Mouse (Mus musculus) adrenal gland, postnatal 14 days (tissue): Measurements from ENCODE around the gene Nod2. TPM values are rescaled to one million over a fixed set of nuclear protein-coding genes. Genes with fewer than 3 reads are reported as not detected.
"Not testable (repeated sequence)": the region's sequence is repeated elsewhere in the genome, so short reads cannot be mapped to it uniquely, and the experiment has no call there.

Source experiments
- DNase-seq: peaks from one replicate; pipeline ENCODE4 v3.0.0; 2021; ENCODE audit warnings: mixed read lengths
- total RNA-seq: library from RNA; stranded (reverse); gene quantifications from 2 replicates; pipeline ENCODE4 v1.2.3, GENCODE M21; 2021

Gene Nod2
- total RNA-seq, 1 experiment from 2014 or later: 0.78 TPM

DNA sequence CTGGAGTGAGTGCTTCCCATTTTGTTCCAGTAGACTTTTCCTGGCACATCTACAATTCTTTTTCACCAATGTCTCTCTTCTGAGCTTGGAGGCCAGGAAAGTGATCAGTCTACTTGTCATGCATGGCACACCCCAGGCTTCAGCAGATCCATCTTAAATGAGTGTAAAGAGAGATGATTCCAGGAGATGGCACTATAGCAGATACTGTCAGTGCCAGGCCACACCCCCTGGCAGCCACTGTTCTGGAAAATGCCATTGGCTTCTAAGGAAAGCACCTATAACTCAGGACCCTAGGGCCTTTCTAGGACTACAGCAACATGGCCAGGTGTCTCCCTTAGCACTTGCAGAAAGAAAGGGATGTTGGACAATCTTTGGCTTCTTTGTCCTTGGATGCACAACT lies 16.0 kb upstream of the Nod2 start:
- peak; percentile 69 for DNase-seq

DNA sequence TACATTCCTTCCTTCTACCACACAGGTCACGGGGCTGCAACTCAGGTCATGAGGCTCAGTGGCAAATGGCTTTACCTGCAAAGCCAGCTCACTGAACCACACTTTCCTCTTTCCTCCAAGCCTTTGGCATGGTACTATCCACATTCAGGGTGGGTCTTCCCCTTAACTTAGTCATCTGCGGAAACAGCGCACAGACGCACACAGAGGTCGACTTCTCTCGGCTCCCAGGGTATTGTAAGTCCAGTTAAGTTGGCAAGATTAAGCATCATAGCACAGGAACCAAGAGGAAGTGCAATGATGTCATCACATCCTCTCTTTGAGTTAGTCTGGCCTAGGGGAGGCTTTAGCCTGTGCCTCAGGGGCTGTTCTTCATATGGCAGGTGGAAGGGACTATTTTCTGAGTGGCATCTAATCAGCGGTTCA lies 13.8 kb upstream of the Nod2 start:
- DNase-seq: no peak

DNA sequence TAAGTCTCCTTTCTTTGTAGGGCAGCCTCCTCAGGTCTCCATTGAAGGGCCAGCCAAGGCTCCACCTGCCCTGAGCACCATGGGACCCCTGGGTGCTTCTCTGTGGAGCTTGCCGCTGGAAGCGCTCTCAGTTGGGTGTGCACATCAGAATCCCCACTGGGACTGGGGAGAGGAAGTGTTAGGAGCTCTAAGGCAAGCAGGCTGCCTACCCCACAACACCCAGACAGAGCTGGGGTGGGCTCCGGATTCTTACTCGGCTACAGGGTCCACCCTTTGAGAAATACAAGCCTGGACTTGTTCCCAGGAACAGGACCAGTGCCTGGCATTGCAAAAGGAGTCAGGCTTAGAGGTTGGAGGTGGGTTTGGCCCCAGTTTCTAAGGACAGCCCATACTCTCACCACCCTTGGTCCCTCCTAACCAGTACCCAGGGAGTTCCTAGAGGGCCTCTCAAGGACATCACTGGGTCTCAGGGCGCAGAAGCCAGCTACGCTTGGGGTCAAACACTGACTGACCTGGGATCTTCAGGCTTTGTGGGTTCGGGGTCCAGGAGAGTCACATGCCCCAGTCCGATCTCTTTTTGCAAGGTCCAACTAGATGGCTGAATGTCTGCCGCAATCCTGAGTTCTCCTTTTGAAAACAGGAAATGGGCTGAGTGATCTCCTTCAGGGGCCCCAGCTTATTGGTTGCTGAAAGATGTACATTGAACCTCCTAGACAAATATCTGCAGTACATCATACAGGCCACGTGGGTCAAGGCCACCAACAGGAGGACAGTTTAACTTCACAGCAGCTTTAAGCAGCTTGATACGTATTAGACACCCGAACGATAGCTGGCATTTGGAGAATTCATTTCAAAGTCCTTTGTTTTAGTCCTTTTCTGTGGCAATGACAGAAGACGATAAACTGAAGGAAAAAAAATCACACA lies 11.4 kb upstream of the Nod2 start, which contains the start of gene Snx20:
Snx20 (minus strand) TSS at position 655 of the 924 bp plus-strand sequence.
- DNase-seq: no peak

DNA sequence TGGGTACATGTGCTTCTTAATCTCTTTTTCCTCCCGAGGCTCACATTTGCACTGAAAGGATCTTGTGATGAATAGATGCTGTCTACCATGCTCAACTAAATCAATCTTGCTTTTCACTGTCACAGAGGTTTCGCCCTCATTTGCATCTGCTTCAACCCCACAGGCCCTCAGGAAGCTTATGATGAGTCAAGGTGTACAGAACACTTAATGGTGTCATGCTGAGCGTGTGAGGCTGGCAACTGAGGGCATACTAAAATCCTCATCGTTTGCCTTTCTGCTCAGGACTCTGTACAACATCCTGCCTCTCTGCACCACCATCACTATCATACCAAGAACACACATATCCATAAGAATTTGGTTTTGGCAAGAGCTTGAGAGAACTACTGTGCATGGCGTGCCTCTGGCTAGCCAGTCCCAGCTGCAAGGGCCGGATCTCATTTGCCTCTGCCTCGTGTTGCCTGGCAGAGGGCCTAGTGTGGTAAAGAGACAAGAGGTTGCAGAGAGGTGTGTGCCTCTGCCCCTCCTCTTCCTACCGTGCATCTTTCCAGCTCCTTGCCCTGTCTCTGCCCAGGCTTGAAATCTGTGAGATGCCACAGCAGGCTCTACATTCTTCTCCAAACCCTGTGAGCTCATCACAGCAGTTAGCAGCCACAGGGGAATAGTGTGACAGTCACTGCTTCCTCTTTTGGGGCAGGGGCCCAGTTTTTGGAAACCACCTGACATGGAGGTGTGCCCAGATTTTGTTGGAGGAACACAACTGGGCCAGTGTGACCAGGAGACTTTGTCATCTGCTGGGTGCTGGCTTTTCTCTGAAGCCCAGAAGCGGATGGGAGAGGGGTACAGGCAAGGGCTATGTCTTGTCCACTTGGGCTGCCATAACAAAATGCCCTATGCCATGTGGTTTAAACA lies 9.8 kb upstream of the Nod2 start:
- no peak for DNase-seq

DNA sequence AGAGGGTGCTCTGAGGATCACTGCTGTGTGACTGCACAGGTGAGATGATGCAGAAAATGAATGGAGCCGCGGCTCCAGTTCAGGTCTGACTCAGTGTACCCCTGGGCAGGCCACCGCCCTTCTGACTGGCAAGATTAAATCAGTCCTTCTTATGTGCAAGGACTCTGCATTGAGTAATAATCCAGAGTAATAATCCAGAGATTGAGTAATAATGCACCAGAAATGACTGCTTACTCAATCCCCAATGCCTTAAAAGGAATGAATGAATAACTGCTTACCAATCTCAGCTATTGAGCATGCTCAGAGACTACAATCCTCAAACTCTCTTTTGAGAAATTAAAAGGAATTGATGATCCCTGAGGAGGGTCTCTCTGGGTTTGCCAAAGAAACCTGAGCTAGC lies 8.2 kb upstream of the Nod2 start:
- DNase-seq: no peak

DNA sequence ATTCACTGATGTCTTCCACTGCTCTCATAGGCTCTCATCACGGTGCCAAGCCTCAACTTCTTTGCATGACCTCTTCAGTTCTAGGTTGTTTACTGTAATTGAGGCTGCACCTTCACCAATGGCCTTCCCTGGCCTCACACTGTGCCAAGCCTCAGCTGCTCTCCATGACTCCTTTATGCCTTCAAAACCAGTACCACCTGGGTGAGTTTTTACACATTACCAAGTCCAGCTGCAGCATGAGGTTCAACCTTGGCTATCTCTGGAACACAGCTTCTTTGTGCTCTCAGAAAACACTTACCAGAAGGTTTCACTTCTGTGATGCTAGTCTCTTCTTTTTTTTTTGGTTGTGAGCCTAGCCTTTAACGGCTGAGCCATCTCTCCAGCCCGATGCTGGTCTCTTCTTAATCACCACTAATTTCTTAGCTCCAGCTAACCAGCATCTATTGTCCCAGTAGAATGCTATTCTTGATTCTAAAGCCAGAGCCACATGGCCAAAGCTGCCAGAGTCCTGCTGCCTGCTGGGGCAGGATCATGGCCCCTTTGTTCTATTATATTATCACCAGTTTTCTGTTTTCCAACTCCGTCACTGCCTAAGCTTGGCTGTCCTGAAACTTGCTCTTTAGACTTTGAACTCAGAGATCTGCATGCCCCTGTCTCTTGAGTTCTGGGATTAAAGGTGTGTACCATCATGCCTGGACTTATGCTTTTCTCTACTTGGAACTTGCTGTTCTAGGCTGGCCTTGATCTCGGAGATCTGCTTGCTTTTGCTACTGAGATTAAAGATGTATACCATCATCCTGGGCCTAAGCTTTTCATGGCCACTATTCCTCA lies 4.2 kb upstream of the Nod2 start:
- no peak for DNase-seq

DNA sequence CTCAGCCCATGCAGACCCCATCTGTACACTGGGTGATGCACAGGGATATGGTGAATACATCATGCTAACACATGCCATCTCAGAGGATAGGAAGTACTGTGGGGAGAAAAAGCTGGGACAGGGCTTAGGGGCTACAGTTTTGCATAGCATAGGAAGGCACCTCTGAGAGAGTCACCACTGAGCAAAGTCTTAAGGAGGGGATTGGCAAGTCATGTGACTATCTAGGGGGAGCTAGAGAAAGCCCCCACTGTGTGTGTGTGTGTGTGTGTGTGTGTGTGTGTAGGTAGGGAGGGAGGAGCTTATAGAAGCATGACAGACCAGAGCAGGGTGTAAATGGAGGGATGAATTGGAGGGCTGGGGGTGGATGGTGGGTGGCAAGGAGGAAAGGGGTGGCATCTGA lies 1.2 kb downstream of the Nod2 start:
- DNase-seq: no peak

DNA sequence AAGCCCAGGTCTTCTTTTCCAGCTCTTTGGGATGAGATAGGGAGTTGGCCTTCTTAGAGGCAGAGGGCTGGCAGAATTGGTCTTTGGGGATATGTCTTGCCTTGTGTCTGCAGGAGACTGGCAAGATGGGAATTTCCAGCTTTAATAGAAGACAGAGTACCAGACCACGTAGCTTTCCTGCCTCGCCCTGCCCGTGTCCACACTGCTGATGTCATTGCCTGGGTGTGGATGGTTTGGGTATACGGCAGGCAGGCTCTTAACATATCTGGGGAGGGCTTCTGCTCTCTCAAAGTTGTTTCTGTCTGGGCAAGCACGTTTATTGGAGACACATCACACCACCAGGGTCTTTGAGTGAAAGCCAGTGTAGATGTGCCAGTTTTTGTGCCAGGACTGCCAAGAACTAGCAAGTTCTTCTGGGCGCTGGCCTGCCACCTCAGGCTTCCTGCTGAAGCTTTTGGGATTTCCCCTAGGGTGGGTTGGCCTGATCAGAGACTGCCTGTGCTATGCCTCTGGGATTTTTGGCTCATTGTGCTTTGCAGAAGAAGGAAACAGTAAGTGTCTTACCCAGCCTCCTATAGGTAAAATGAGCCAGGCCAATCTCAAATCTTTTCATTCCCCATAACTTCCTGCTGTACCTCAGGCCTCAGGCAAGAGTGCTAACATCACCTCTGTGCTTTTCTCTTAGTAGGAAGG lies 3.0 kb downstream of the Nod2 start:
- no peak for DNase-seq

DNA sequence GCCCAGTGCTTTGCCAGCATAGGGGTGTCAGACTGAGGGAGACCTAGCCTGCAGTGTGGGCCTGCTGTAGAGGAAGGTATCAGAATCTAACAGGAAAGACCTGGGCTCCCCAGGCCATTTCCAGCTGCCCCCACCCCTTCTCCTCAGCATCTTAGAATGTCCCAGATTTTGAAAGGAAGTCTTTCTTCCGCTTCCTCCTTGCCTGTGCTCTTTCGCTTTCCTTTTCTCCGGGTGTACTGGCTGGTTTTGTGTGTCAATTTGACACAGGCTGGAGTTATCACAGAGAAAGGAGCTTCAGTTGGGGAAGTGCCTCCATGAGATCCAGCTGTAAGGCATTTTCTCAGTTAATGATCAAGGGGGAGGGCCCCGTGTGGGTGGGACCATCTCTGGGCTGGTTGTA lies 4.0 kb downstream of the Nod2 start:
- DNase-seq: not testable (repeated sequence)

DNA sequence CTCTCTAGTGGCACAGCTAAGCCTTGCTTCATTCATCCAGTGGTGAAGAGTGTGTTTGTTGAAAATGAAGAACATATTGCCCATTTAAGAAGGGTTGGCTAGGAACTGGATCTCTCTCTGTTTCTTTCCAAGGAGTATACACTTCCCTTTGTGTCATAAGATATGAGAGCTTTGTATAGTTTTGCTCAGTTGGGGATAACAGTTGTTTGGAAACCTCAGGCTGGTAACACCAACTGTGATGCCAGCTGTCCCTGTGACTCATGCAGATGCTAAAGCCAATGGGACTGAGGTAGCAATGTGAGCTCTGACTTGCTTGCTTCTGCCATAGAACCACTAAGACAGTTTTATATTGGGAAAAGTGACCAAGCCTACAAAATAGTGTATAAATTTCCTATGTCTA lies 8.2 kb downstream of the Nod2 start:
- DNase-seq: no peak

DNA sequence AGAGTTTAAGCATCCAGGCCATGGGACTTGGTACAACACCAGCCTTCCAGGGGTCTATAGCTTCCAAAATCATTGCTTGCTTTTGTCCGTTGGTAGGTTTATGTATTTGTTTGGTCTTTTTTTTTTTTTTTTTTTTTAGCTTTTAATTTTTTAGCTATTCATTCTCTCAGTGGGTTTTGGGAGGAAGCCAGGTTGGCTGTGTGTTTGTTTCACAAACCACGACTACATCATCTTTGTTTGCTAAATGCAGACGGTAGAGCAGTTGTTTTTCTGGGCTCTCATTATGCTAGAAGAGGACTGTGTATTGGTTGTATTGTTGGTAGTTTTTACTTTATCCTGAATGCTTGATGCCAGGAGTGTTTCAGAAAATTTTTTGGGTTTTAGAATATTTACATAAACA lies 12.8 kb downstream of the Nod2 start:
- no peak for DNase-seq

DNA sequence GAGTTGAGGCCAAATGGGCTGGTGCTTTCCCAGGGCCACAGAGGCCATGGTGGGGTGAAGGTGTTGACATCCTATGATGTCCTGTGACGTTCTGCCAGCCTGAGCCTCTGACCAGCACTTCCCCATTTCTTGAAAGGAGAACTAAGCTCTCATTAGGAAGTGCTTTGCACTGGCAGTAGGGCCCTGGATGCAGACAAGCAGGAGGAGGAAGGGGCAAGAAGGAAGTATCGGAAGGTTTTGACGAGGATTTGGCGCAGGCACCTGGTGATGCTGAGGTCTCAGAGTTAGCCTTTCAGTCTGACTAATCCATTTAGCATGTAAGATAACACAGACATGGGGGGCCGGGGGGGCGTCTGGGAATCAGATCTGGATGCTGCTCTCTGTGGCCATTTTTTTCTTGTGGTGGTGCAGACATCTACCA lies 15.3 kb downstream of the Nod2 start:
- DNase-seq: no peak

DNA sequence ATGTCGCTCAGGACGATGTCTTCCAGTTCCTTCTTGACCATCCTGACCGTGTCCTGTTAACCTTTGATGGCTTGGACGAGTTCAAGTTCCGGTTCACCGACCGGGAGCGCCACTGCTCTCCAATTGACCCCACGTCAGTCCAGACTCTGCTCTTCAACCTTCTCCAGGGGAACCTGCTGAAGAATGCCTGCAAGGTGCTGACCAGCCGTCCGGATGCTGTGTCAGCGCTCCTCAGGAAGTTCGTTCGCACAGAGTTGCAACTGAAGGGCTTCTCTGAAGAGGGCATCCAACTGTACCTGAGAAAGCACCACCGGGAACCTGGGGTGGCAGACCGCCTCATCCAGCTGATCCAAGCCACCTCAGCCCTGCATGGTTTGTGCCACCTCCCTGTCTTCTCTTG lies 17.0 kb downstream of the Nod2 start:
- DNase-seq: no peak

DNA sequence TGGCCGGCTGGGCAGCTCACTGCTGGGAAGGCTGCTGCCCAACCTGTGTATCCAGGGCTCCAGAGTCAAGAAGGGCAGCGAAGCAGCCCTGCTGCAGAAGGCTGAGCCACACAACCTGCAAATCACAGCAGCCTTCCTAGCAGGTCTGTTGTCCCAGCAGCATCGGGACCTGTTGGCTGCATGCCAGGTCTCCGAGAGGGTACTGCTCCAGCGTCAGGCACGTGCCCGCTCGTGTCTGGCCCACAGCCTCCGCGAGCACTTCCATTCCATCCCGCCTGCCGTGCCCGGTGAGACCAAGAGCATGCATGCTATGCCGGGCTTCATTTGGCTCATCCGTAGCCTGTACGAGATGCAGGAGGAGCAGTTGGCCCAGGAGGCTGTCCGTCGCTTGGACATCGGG lies 17.8 kb downstream of the Nod2 start:
- DNase-seq: no peak

DNA sequence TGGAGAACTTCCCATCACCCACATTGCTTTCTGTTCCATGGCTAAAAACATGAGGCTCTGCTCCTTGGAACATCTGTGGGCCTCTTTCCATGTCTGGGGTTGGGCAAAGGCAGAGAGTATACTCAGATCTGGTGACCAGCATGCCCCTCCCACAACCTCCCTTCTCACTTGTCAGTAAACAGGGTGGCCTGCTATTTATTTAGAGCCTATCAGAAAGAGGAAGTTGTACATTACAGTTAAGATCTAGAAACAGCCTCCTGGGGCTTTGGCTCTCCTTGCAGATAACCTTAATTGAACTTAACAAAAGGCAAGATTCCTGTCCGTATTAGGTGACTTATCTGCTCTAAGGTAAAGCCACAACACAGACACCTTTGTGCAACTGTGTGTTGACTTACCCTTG lies 19.3 kb downstream of the Nod2 start:
- peak; percentile 18 for DNase-seq

DNA sequence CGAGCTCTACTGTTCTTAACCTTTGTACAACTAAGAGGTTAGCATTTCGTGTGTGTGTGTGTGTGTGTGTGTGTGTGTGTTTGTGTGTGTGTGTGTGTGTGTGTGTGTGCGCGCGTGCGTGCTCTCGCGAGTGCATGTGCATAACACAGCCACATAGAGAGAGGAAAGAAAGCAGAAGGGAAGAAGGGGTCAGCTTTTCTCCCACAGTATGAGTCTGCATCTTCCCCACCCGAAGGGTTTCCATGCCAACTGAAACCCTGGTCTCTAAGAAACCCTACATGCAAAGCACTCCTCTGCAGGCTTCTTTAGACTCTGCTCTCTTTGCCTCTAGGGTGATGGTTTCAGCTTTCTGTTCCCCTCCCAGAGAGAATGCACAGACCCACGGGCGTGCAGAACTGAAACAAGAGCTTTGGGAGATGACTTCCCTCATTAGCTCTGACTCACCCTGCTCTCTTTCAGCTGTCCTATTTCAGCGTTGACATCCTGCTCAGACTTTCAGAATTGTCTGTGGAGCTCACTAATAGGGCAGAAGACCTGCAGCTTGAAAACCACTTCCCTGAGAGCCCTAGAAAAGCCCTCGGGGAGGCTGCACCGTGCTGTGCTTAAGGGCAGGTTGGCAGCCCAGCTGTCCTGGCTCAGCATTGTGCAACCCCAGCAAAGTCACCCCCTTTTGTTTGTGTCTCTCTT lies 21.4 kb downstream of the Nod2 start:
- peak; percentile 16 for DNase-seq

DNA sequence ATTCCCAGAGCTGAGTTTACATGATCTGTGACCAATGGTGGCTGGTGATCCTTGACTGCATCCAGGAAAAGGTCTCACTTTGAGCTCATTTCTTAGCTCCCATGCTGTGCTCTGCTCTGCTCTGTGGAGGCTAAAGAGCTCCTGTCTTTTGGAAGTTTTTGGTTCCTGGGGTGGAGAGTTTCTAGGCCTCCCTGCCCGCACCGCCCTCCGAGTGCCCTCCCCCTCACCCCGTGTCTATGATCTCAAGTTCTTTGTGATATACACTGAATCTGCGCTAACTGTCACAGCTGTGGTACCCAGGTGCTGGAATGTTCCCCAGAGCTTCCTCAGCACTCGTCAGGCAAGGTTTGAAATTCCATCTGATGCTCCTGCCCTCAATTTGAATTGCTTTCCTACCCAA lies 23.7 kb downstream of the Nod2 start:
- DNase-seq: no peak

DNA sequence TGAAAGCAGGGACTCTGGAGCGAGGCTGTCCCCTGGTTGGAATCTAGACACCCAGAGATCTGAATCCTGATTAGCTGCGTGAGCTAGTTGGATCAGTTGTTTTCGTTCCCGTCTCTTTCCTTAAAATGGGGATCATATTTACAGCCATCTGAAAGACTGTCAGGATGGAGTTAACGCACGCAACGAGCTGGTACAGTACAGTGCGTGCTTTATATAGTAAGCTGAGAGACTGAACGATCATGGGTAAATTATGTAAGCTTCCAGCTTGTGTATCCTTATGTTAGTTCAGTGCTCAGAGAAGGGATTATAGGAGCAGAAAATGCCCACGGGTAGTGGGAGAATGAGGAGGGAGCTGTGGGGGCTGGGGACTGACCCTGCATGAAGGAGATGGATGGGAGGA lies 24.5 kb downstream of the Nod2 start:
- DNase-seq: no peak

DNA sequence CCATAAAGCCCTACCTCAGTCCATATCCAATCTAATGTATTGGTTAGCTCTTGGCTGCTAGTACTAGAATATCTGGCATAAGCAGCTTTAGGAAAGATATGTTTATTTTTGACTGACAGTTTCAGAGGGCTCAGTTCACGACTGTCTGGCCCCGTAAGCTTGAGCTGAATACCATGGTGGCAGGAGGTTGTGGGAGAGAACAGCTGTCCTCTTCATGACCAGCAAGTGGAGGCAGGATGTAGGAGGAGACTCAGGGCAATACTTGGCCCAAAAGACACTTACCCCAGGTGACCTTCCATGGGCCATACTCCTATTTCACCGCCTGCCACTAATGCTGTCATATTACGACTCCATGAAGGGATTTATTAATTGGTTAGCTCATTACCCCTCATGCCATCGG lies 26.7 kb downstream of the Nod2 start:
- no peak for DNase-seq

DNA sequence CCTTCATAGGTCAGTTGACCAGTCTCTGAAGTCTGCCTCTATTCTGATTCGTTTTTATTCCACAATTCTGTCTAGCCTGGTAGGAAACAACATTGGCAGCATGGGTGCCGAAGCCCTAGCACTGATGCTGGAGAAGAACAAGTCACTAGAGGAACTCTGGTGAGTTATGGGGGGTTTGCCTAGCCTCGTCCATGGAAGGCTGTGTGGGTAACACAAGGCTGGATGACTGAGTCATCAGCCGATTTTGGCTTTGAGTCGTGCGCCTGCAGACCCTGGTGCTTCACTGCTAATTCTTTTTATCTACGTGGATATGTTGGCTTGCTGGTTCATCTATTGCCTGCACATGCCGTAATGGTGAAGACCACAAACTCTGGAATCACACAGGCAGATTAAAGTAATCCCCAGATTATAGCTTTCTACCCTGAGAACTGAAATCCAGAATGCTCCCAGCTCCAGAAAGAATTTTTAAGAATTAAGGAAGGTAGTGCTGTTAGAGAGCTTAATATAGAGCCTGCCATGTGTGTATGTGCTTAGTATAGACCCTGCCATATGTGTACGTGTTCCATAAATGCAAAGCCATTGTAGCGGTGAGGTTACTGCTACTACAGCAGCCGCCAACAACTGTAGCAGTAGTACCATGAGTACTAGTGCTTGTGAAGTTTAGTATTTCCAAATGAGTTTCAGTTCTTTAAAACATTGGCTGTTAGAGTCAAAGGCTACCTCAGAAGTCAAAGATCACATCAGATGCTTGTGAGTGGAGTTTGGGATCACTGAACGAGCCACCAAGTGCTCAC lies 28.5 kb downstream of the Nod2 start:
- no peak for DNase-seq
